Mouse (Mus musculus) frontal cortex, postnatal 10 days (tissue): ENCODE measurements around the gene Tnfrsf8.

Experiments used
- DNase-seq, 2 experiments: peaks; one replicate each; pipeline ENCODE4 v3.0.0; 2022; ENCODE audit warnings: low spot score in 2 of 2, mixed read lengths in 1 of 2

The Tnfrsf8 gene

GRCm38 (mm10) chr4:145231732-145232131, 83.2 kb downstream of the Tnfrsf8 start:
- no peak for DNase-seq

GRCm38 (mm10) chr4:145230647-145231046, 84.3 kb downstream of the Tnfrsf8 start:
- no peak for DNase-seq

- no peak for DNase-seq
Observed at GRCm38 (mm10) chr4:145229524-145230163, 85.3 kb downstream of the Tnfrsf8 start.

- DNase-seq = no peak
Observed at GRCm38 (mm10) chr4:145229051-145229450, 85.9 kb downstream of the Tnfrsf8 start.

GRCm38 (mm10) chr4:145224613-145225012, 90.4 kb downstream of the Tnfrsf8 start:
- no peak for DNase-seq

GRCm38 (mm10) chr4:145222064-145222463, 92.9 kb downstream of the Tnfrsf8 start:
- DNase-seq = no peak

GRCm38 (mm10) chr4:145221379-145221778, 93.6 kb downstream of the Tnfrsf8 start:
- DNase-seq = no peak

GRCm38 (mm10) chr4:145220001-145220400, 95.0 kb downstream of the Tnfrsf8 start:
- no peak for DNase-seq

- peak in 1 of 2 experiments; percentile 26 for DNase-seq
Observed at GRCm38 (mm10) chr4:145219240-145219985, 95.6 kb downstream of the Tnfrsf8 start.

- no peak for DNase-seq
Observed at GRCm38 (mm10) chr4:145217837-145218236, 97.1 kb downstream of the Tnfrsf8 start.
